Mouse (Mus musculus) brown adipose tissue, adult 24 weeks (tissue): ENCODE data around the gene Prdm15. TPM values are rescaled to one million over a fixed set of nuclear protein-coding genes. Genes with fewer than 3 reads are reported as not detected.

Experiments used
- H3K27ac ChIP-seq: fragments of 200-500 bp; replicated peaks from 2 replicates; pipeline ENCODE4 v1.5.1; 2012; ENCODE audit warnings: low read depth, mild to moderate bottlenecking, low read length
- H3K4me1 ChIP-seq: fragments of 200-500 bp; 2 replicates; pipeline ENCODE4 v1.6.1; 2012; ENCODE audit warnings: low read length, mixed read lengths; ENCODE audit not compliant: control insufficient read depth, insufficient read depth, insufficient read length
- H3K4me3 ChIP-seq: fragments of 200-500 bp; 2 replicates; pipeline ENCODE4 v1.5.1; 2012; ENCODE audit warnings: low read depth, mild to moderate bottlenecking, low read length, moderate library complexity; ENCODE audit not compliant: insufficient read depth
- polyA plus RNA-seq: library from polyadenylated mRNA; stranded (reverse); fragments of >200 nt; gene quantifications from 2 replicates; pipeline ENCODE4 v1.2.4, GENCODE M21; 2012; ENCODE audit not compliant: missing spikeins, insufficient read depth, insufficient read length

Prdm15 gene
- polyA plus RNA-seq, 1 experiment = 1.9 TPM

GRCm38 (mm10) chr16:97797212-97797611, 54.4 kb downstream of the Prdm15 start:
- Histone ChIP-seq H3K27ac (no peak overlapping the region), H3K4me3 (no peak overlapping the region), H3K4me1 (no peaks in the 10 kb centered on the region)

GRCm38 (mm10) chr16:97794256-97794655, 57.4 kb downstream of the Prdm15 start:
- H3K4me1 ChIP-seq = no peaks in the 10 kb centered on the region
- H3K27ac ChIP-seq = no peak overlapping the region
- H3K4me3 ChIP-seq = no peak overlapping the region

- Histone ChIP-seq H3K4me3 (no peak overlapping the region), H3K4me1 (no peaks in the 10 kb centered on the region), H3K27ac (no peak overlapping the region)
Measured at GRCm38 (mm10) chr16:97783057-97783456, 68.6 kb downstream of the Prdm15 start.

- no peak overlapping the region for H3K4me3 ChIP-seq
- H3K4me1 ChIP-seq = no peaks in the 10 kb centered on the region
- H3K27ac ChIP-seq = no peak overlapping the region
Measured at GRCm38 (mm10) chr16:97778353-97779025, 73.2 kb downstream of the Prdm15 start.

GRCm38 (mm10) chr16:97766501-97766900, 85.1 kb downstream of the Prdm15 start:
- Histone ChIP-seq H3K27ac (no peak overlapping the region), H3K4me3 (no peak overlapping the region), H3K4me1 (no peaks in the 10 kb centered on the region; the same call in 1 of the 2 replicates)

- no peak overlapping the region for H3K27ac ChIP-seq
- H3K4me3 ChIP-seq = no peak overlapping the region
- H3K4me1 ChIP-seq = no peaks in the 10 kb centered on the region; the same call in 1 of the 2 replicates
Measured at GRCm38 (mm10) chr16:97764626-97765025, 87.0 kb downstream of the Prdm15 start.

GRCm38 (mm10) chr16:97763990-97764340, 87.7 kb downstream of the Prdm15 start:
- no peaks in the 10 kb centered on the region; the same call in 1 of the 2 replicates for H3K4me1 ChIP-seq
- no peak overlapping the region for H3K27ac ChIP-seq
- H3K4me3 ChIP-seq = peak overlapping the region; percentile 59

- H3K27ac ChIP-seq = no peak within 1 kb of the TSS
- H3K4me1 ChIP-seq = no peaks in the 10 kb centered on the region; the same call in 1 of the 2 replicates
- peak within 1 kb of the TSS; percentile 59 for H3K4me3 ChIP-seq
Measured at GRCm38 (mm10) chr16:97763061-97763989, 88.3 kb downstream of the Prdm15 start, which contains the start of gene Ripk4. Gene Ripk4, minus strand, starts transcription at chr16:97763787.

- H3K4me3 ChIP-seq = no peak overlapping the region
- H3K27ac ChIP-seq = no peak overlapping the region
- H3K4me1 ChIP-seq = no peaks in the 10 kb centered on the region; the same call in 1 of the 2 replicates
Measured at GRCm38 (mm10) chr16:97761782-97762181, 89.9 kb downstream of the Prdm15 start.

- H3K4me1 ChIP-seq = no peaks in the 10 kb centered on the region; the same call in 1 of the 2 replicates
- no peak overlapping the region for H3K4me3 ChIP-seq
- no peak overlapping the region for H3K27ac ChIP-seq
Measured at GRCm38 (mm10) chr16:97759681-97760080, 92.0 kb downstream of the Prdm15 start.

- H3K4me3 ChIP-seq = no peak overlapping the region
- no peak overlapping the region for H3K27ac ChIP-seq
- H3K4me1 ChIP-seq = no peaks in the 10 kb centered on the region; the same call in 1 of the 2 replicates
Measured at GRCm38 (mm10) chr16:97758288-97758687, 93.4 kb downstream of the Prdm15 start.

GRCm38 (mm10) chr16:97756460-97756859, 95.2 kb downstream of the Prdm15 start:
- Histone ChIP-seq H3K4me3 (no peak overlapping the region), H3K4me1 (no peaks in the 10 kb centered on the region), H3K27ac (0 out of 2 replicates have a peak overlapping the region, but pooled peaks have one; percentile 36)

GRCm38 (mm10) chr16:97752316-97752941, 99.2 kb downstream of the Prdm15 start:
- Histone ChIP-seq H3K27ac (no peak overlapping the region), H3K4me1 (no peaks in the 10 kb centered on the region)

GRCm38 (mm10) chr16:97751884-97752283, 99.8 kb downstream of the Prdm15 start:
- H3K27ac ChIP-seq = no peak overlapping the region
- no peak overlapping the region for H3K4me3 ChIP-seq
- H3K4me1 ChIP-seq = no peaks in the 10 kb centered on the region

More at GRCm38 (mm10) chr16:97752316-97752941, 99.2 kb downstream of the Prdm15 start:
- no peak overlapping the region for H3K4me3 ChIP-seq

- Histone ChIP-seq H3K4me3 (no peak overlapping the region), H3K27ac (no peak overlapping the region), H3K4me1 (no peaks in the 10 kb centered on the region)
Measured at GRCm38 (mm10) chr16:97748421-97748820, 103.2 kb downstream of the Prdm15 start.
